Mouse (Mus musculus): ENCODE data around the gene Ppp2r3a. TPM values are rescaled to one million over a fixed set of nuclear protein-coding genes. Genes with fewer than 3 reads are reported as not detected.

The Ppp2r3a gene
- polyA plus RNA-seq, 1 experiment from 2014 or later, result 92.6 TPM

DNA sequence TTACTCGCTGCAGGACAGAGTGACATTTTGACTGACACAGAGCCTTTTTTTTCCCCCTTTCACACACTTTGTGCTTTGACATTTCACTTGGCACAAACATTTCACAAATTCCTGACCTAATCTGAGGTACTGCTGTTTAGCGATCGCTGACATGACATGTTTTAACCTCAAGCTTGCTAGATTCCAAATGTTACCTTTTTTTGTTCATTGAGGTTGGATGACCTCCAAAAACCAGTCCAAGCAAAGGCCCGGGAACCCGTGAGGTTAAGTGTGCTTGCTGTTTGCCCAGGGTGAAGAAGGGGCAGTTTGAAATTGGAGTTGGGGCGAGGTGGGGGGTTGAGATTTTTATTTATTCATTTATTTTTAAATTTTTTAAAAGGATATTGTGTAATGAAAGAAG lies 31.1 kb upstream of the Ppp2r3a start:
- Histone ChIP-seq H3K27ac (ENCODE audit: low read length) (no peak overlapping the region), H3K36me3 (ENCODE audit: control insufficient read depth, insufficient read depth) (no peaks in the 10 kb centered on the region), H3K4me1 (ENCODE audit: control insufficient read depth, insufficient read depth, low read length) (no peaks in the 10 kb centered on the region), H3K9ac (ENCODE audit: low read length) (no peak overlapping the region), H3K4me3 (ENCODE audit: low read length) (no peak overlapping the region), H3K27me3 (ENCODE audit: control insufficient read depth, insufficient read depth, low read length) (no peaks in the 10 kb centered on the region), H3K9me3 (replicated peaks; ENCODE audit: control insufficient read depth, low read length) (no peaks in the 10 kb centered on the region), H3K4me2 (ENCODE audit: low read depth, low read length) (no peak overlapping the region)
- WGBS, result 40% methylated on average over 6 of the region's 6 CpGs
- no peak for ATAC-seq (replicated peaks; ENCODE audit: extremely low read depth, insufficient read depth, low FRiP score)

- Histone ChIP-seq H3K9me3 (replicated peaks; ENCODE audit: control insufficient read depth, low read length) (no peaks in the 10 kb centered on the region), H3K36me3 (ENCODE audit: control insufficient read depth, insufficient read depth) (no peaks in the 10 kb centered on the region), H3K27ac (ENCODE audit: low read length) (no peak overlapping the region), H3K27me3 (ENCODE audit: control insufficient read depth, insufficient read depth, low read length) (no peaks in the 10 kb centered on the region), H3K4me1 (ENCODE audit: control insufficient read depth, insufficient read depth, low read length) (no peaks in the 10 kb centered on the region), H3K9ac (ENCODE audit: low read length) (no peak overlapping the region), H3K4me2 (ENCODE audit: low read depth, low read length) (no peak overlapping the region), H3K4me3 (ENCODE audit: low read length) (no peak overlapping the region)
- no peak for ATAC-seq (replicated peaks; ENCODE audit: extremely low read depth, insufficient read depth, low FRiP score)
- WGBS, result 92% methylated on average over 4 of the region's 4 CpGs
Observed at GRCm38 (mm10) chr9:101281906-101282305, 30.3 kb upstream of the Ppp2r3a start.

DNA sequence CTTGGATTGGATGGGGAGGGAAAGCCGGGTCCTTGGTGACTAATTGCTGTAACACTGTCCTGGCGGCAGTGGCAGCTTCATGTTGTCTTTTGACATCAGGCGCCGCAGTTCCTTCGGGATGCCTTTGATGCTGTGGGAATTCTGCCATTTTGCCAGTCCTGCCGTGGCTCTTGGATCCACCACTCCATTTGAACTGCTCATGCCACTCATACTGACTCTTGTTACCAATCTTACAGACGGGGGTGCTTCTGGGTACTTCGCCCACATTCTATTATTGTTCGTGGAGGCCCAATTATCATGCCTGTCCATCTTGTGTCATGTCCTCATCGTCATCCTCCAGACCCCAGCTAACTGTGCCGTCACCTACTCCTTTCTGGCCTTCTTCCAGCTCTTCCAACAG lies 29.7 kb upstream of the Ppp2r3a start:
- no peak overlapping the region for H3K27ac ChIP-seq (ENCODE audit: low read length)
- H3K4me1 ChIP-seq (ENCODE audit: control insufficient read depth, insufficient read depth, low read length), result no peaks in the 10 kb centered on the region
- H3K9ac ChIP-seq (ENCODE audit: low read length), result no peak overlapping the region
- no peak overlapping the region for H3K4me3 ChIP-seq (ENCODE audit: low read length)
- 88% methylated on average over 11 of the region's 11 CpGs for WGBS
- H3K9me3 ChIP-seq (replicated peaks; ENCODE audit: control insufficient read depth, low read length), result no peaks in the 10 kb centered on the region
- no peak for ATAC-seq (replicated peaks; ENCODE audit: extremely low read depth, insufficient read depth, low FRiP score)
- no peaks in the 10 kb centered on the region for H3K36me3 ChIP-seq (ENCODE audit: control insufficient read depth, insufficient read depth)
- H3K27me3 ChIP-seq (ENCODE audit: control insufficient read depth, insufficient read depth, low read length), result no peaks in the 10 kb centered on the region
- H3K4me2 ChIP-seq (ENCODE audit: low read depth, low read length), result no peak overlapping the region

- no peak overlapping the region for H3K4me3 ChIP-seq (ENCODE audit: low read length)
- no peaks in the 10 kb centered on the region for H3K4me1 ChIP-seq (ENCODE audit: control insufficient read depth, insufficient read depth, low read length)
- 58% methylated on average over 6 of the region's 6 CpGs for WGBS
- ATAC-seq (replicated peaks; ENCODE audit: extremely low read depth, insufficient read depth, low FRiP score), result no peak
- H3K9me3 ChIP-seq (replicated peaks; ENCODE audit: control insufficient read depth, low read length), result no peaks in the 10 kb centered on the region
- no peak overlapping the region for H3K27ac ChIP-seq (ENCODE audit: low read length)
- H3K9ac ChIP-seq (ENCODE audit: low read length), result no peak overlapping the region
- no peaks in the 10 kb centered on the region for H3K36me3 ChIP-seq (ENCODE audit: control insufficient read depth, insufficient read depth)
- H3K4me2 ChIP-seq (ENCODE audit: low read depth, low read length), result no peak overlapping the region
- H3K27me3 ChIP-seq (ENCODE audit: control insufficient read depth, insufficient read depth, low read length), result no peaks in the 10 kb centered on the region
Observed at GRCm38 (mm10) chr9:101280867-101281266, 29.3 kb upstream of the Ppp2r3a start.

DNA sequence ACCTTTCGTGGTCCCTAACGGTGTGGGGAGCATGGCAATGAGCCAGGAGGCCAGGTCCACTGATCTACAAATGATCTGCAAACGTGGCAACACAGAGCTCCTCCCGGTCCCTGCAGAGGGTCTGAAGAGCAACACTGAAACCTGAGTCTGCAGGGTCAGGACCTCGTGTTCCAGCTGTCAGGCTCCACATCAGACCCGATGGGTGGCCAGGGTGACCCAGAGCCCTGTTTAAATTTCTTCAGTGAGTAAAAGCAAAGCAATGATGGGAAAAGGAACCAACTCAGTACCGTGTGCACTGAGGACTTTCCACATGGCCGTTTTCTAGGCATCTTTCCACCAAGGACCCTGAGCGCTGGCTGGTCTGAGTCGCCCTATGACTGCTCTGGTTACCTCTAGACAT lies 28.6 kb upstream of the Ppp2r3a start:
- Histone ChIP-seq H3K4me1 (ENCODE audit: control insufficient read depth, insufficient read depth, low read length) (no peaks in the 10 kb centered on the region), H3K4me3 (ENCODE audit: low read length) (no peak overlapping the region), H3K36me3 (ENCODE audit: control insufficient read depth, insufficient read depth) (no peaks in the 10 kb centered on the region), H3K27ac (ENCODE audit: low read length) (no peak overlapping the region), H3K4me2 (ENCODE audit: low read depth, low read length) (no peak overlapping the region), H3K27me3 (ENCODE audit: control insufficient read depth, insufficient read depth, low read length) (no peaks in the 10 kb centered on the region), H3K9me3 (replicated peaks; ENCODE audit: control insufficient read depth, low read length) (no peaks in the 10 kb centered on the region), H3K9ac (ENCODE audit: low read length) (no peak overlapping the region)
- ATAC-seq (replicated peaks; ENCODE audit: extremely low read depth, insufficient read depth, low FRiP score), result no peak
- 67% methylated on average over 10 of the region's 10 CpGs for WGBS

DNA sequence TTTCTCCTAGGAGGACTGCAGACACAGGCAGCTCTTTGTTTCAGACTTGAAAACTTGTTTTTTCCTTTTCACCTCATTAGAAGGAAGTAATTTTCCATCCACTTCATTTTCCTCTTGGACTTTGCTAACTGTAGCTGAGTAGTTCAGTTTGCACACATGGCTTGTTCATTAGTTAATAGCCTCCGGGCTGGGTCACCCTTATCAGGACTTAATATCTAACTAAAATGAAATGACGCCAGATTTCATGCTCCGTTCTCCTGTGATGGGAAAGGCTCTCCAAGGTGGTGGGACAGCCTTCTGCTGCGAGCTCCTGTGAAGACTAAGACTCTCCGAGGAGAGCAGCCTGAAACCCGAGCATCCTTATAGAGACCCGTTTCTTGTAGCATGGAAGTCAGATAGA lies 21.1 kb upstream of the Ppp2r3a start:
- Histone ChIP-seq H3K27ac (ENCODE audit: low read length) (no peak overlapping the region), H3K9ac (ENCODE audit: low read length) (no peak overlapping the region), H3K9me3 (replicated peaks; ENCODE audit: control insufficient read depth, low read length) (no peaks in the 10 kb centered on the region), H3K4me1 (ENCODE audit: control insufficient read depth, insufficient read depth, low read length) (no peaks in the 10 kb centered on the region), H3K4me3 (ENCODE audit: low read length) (no peak overlapping the region), H3K27me3 (ENCODE audit: control insufficient read depth, insufficient read depth, low read length) (no peaks in the 10 kb centered on the region), H3K4me2 (ENCODE audit: low read depth, low read length) (no peak overlapping the region), H3K36me3 (ENCODE audit: control insufficient read depth, insufficient read depth) (no peaks in the 10 kb centered on the region)
- no peak for ATAC-seq (replicated peaks; ENCODE audit: extremely low read depth, insufficient read depth, low FRiP score)
- WGBS, result 78% methylated on average over 7 of the region's 7 CpGs

- Histone ChIP-seq H3K36me3 (ENCODE audit: control insufficient read depth, insufficient read depth) (no peaks in the 10 kb centered on the region), H3K27ac (ENCODE audit: low read length) (no peak overlapping the region), H3K9ac (ENCODE audit: low read length) (no peak overlapping the region), H3K4me1 (ENCODE audit: control insufficient read depth, insufficient read depth, low read length) (no peaks in the 10 kb centered on the region; the same call in 1 of the 2 replicates), H3K4me2 (ENCODE audit: low read depth, low read length) (no peak overlapping the region), H3K4me3 (ENCODE audit: low read length) (no peak overlapping the region), H3K27me3 (ENCODE audit: control insufficient read depth, insufficient read depth, low read length) (no peaks in the 10 kb centered on the region), H3K9me3 (replicated peaks; ENCODE audit: control insufficient read depth, low read length) (no peaks in the 10 kb centered on the region)
- ATAC-seq (replicated peaks; ENCODE audit: extremely low read depth, insufficient read depth, low FRiP score), result no peak
- WGBS, result 48% methylated on average over 5 of the region's 5 CpGs
Observed at GRCm38 (mm10) chr9:101270020-101270419, 18.4 kb upstream of the Ppp2r3a start.

- Histone ChIP-seq H3K27ac (ENCODE audit: low read length) (no peak overlapping the region), H3K4me3 (ENCODE audit: low read length) (no peak overlapping the region), H3K9me3 (replicated peaks; ENCODE audit: control insufficient read depth, low read length) (no peaks in the 10 kb centered on the region), H3K4me2 (ENCODE audit: low read depth, low read length) (no peak overlapping the region), H3K4me1 (ENCODE audit: control insufficient read depth, insufficient read depth, low read length) (peaks cover 13% of the 10 kb centered on the region), H3K27me3 (ENCODE audit: control insufficient read depth, insufficient read depth, low read length) (no peaks in the 10 kb centered on the region), H3K36me3 (ENCODE audit: control insufficient read depth, insufficient read depth) (no peaks in the 10 kb centered on the region), H3K9ac (ENCODE audit: low read length) (no peak overlapping the region)
- 63% methylated on average over 8 of the region's 8 CpGs for WGBS
- no peak for ATAC-seq (replicated peaks; ENCODE audit: extremely low read depth, insufficient read depth, low FRiP score)
Observed at GRCm38 (mm10) chr9:101266043-101266442, 14.4 kb upstream of the Ppp2r3a start.

- no peaks in the 10 kb centered on the region for H3K27me3 ChIP-seq (ENCODE audit: control insufficient read depth, insufficient read depth, low read length)
- H3K9ac ChIP-seq (ENCODE audit: low read length), result no peak overlapping the region
- H3K4me3 ChIP-seq (ENCODE audit: low read length), result no peak overlapping the region
- H3K9me3 ChIP-seq (replicated peaks; ENCODE audit: control insufficient read depth, low read length), result no peaks in the 10 kb centered on the region
- H3K4me2 ChIP-seq (ENCODE audit: low read depth, low read length), result no peak overlapping the region
- no peak for ATAC-seq (replicated peaks; ENCODE audit: extremely low read depth, insufficient read depth, low FRiP score)
- 58% methylated on average over 6 of the region's 6 CpGs for WGBS
- no peak overlapping the region for H3K27ac ChIP-seq (ENCODE audit: low read length)
- H3K4me1 ChIP-seq (ENCODE audit: control insufficient read depth, insufficient read depth, low read length), result peaks cover 13% of the 10 kb centered on the region
- no peaks in the 10 kb centered on the region for H3K36me3 ChIP-seq (ENCODE audit: control insufficient read depth, insufficient read depth)
Observed at GRCm38 (mm10) chr9:101265546-101265945, 14.0 kb upstream of the Ppp2r3a start.

- 76% methylated on average over 3 of the region's 3 CpGs for WGBS
- H3K4me1 ChIP-seq (ENCODE audit: control insufficient read depth, insufficient read depth, low read length), result peaks cover 13% of the 10 kb centered on the region
- no peaks in the 10 kb centered on the region for H3K9me3 ChIP-seq (replicated peaks; ENCODE audit: control insufficient read depth, low read length)
- no peak overlapping the region for H3K4me3 ChIP-seq (ENCODE audit: low read length)
- H3K27ac ChIP-seq (ENCODE audit: low read length), result no peak overlapping the region
- ATAC-seq (replicated peaks; ENCODE audit: extremely low read depth, insufficient read depth, low FRiP score), result no peak
- H3K9ac ChIP-seq (ENCODE audit: low read length), result no peak overlapping the region
- no peak overlapping the region for H3K4me2 ChIP-seq (ENCODE audit: low read depth, low read length)
- no peaks in the 10 kb centered on the region for H3K36me3 ChIP-seq (ENCODE audit: control insufficient read depth, insufficient read depth)
- H3K27me3 ChIP-seq (ENCODE audit: control insufficient read depth, insufficient read depth, low read length), result no peaks in the 10 kb centered on the region
Observed at GRCm38 (mm10) chr9:101262815-101263214, 11.2 kb upstream of the Ppp2r3a start.
